Mouse (Mus musculus) CH12.LX (cell line): Measurements from ENCODE around the gene Tmco1.

Experiments
- CTCF ChIP-seq, 2 experiments: IDR thresholded peaks in 1 of 2; conservative IDR thresholded peaks in 1 of 2; 2 replicates each; pipeline ENCODE4 v1.5.1; 2011 to 2012; ENCODE audit warnings: low read depth in 2 of 2, low read length in 2 of 2, improper control_type of control experiment in 1 of 2, inconsistent platforms in 1 of 2, mild to moderate bottlenecking in 1 of 2, moderate library complexity in 1 of 2
- E2F4 ChIP-seq: IDR thresholded peaks from 2 replicates; pipeline ENCODE4 v1.6.1; 2011; ENCODE audit warnings: low read depth, low read length, improper control_type of control experiment; ENCODE audit not compliant: insufficient replicate concordance
- MAFK ChIP-seq: IDR thresholded peaks from 2 replicates; pipeline ENCODE4 v1.6.1; 2011; ENCODE audit warnings: low read length, improper control_type of control experiment; ENCODE audit not compliant: insufficient replicate concordance
- NELFE ChIP-seq: IDR thresholded peaks from 2 replicates; pipeline ENCODE4 v1.6.1; 2011; ENCODE audit warnings: low read depth, low read length, improper control_type of control experiment
- POLR2A ChIP-seq: IDR thresholded peaks from 2 replicates; pipeline ENCODE4 v1.6.1; 2011; ENCODE audit warnings: low read depth, mild to moderate bottlenecking, improper control_type of control experiment, low read length
- TBP ChIP-seq: conservative IDR thresholded peaks from 2 replicates; pipeline ENCODE4 v1.6.1; 2011; ENCODE audit warnings: low read depth, low read length, improper control_type of control experiment

DNA sequence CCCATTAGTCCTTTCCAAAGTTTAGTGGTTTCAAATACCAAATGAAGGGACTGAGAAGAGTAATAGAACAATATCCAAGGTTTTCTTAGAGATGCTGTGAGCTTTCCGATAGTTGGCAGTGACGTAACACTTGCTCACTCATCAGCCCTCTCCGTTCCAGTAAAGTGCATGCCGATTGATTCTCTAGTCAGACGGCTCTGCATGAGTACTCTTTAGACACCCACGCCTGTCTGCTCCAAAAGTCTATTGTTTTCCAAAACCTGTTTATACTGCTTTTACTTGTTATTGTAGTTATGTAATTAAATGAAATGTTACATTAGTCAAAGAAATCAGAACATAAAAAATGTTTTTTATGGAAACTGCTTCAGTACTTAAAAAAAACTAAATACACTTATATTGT is 20.6 kb downstream of the Tmco1 start:
- TF ChIP-seq CTCF (conservative IDR thresholded peaks at IDR 0.05 in 1 of 2, IDR thresholded peaks at IDR 0.05 in 1 of 2; ENCODE audit: low read depth in 2 of 2, low read length in 2 of 2) (no peak), E2F4 (no peak), MAFK (no peak), POLR2A (no peak), TBP (no peak), NELFE (no peak)
